In genomic region chr1:182124924-182125368, GRCm38 (mm10) we compare ENCODE assay signal across 8 mouse cellular contexts. TPM values are rescaled to one million over a fixed set of nuclear protein-coding genes. Genes with fewer than 3 reads are reported as not detected.
DNase-seq lines count a peak whose midpoint lies in the region; ATAC-seq lines count a peak whose summit lies in the region.

No protein-coding gene starts in this region.

- peak overlapping the region; percentile 75 for H3K9ac ChIP-seq in hindbrain, embryonic 14.5 days

- whole genome bisulfite sequencing in hindbrain, embryonic 14.5 days = 0% methylated on average over 32 of the region's 33 CpGs
- 1% methylated on average over 32 of the region's 33 CpGs for WGBS in macrophage (ENCODE audit: missing documents)

- H3K4me3 ChIP-seq in hindbrain, embryonic 14.5 days (replicated peaks; ENCODE audit: low read length) = peak overlapping the region; percentile 81
- H3K4me3 ChIP-seq in macrophage (ENCODE audit: inconsistent target) = peak overlapping the region; percentile 67

- DNase-seq in T-cell, adult 2 months (ENCODE audit: low spot score) = peak; percentile 87
- DNase-seq in cerebellum, postnatal 14 days = peak; percentile 86 to 91
- peak; percentile 72 to 77 for DNase-seq in frontal cortex, postnatal 14 days (ENCODE audit: low spot score in 2 of 2)
- DNase-seq in hindbrain, embryonic 14.5 days (ENCODE audit: low spot score) = peak; percentile 82
- peak; percentile 68 to 81 for DNase-seq in left cerebral cortex, adult 18-20 months (ENCODE audit: low spot score in 2 of 2)
- peak; percentile 71 for DNase-seq in retina, postnatal 7 days (ENCODE audit: low read depth, low spot score)
- DNase-seq in urinary bladder, postnatal 10 days (ENCODE audit: low spot score) = peak; percentile 26

- peak overlapping the region; percentile 76 for H3K4me2 ChIP-seq in hindbrain, embryonic 14.5 days (replicated peaks)

- peaks cover 51% of the 10 kb centered on the region for H3K79me2 ChIP-seq in macrophage (ENCODE audit: inconsistent target)

- ATAC-seq in hindbrain, embryonic 14.5 days (ENCODE audit: low FRiP score) = peak; percentile 93

- H3K4me1 ChIP-seq in hindbrain, embryonic 14.5 days (replicated peaks; ENCODE audit: control insufficient read depth, insufficient read depth, low read length) = peaks cover 10% of the 10 kb centered on the region

- peak overlapping the region; percentile 80 for H3K27ac ChIP-seq in hindbrain, embryonic 14.5 days
- H3K27ac ChIP-seq in macrophage = no peak overlapping the region

- no peaks in the 10 kb centered on the region for H3K9me3 ChIP-seq in hindbrain, embryonic 14.5 days (ENCODE audit: control insufficient read depth, low read length)

- H3K36me3 ChIP-seq in hindbrain, embryonic 14.5 days (replicated peaks; ENCODE audit: control insufficient read depth, insufficient read depth) = peaks cover 10% of the 10 kb centered on the region; the same call in 1 of the 2 replicates
- peaks cover 26% of the 10 kb centered on the region; the same call in 1 of the 2 replicates for H3K36me3 ChIP-seq in macrophage (ENCODE audit: inconsistent target)

- H3K27me3 ChIP-seq in hindbrain, embryonic 14.5 days (ENCODE audit: control insufficient read depth, insufficient read depth, low read length) = no peaks in the 10 kb centered on the region

RNA-seq across cellular contexts. Expression of gene Srp9, which starts 0.4 kb away (rescaled TPM):
- polyA plus RNA-seq in hindbrain, embryonic 14.5 days (2014; fragmentation: Nextera tagmentation; extraction: Ambion mirVana) = 139 and 142 TPM in 2 replicates
- total RNA-seq in left cerebral cortex, adult 18-20 months (2021) = 10 to 100 TPM; 64.7 to 68.9 TPM
- total RNA-seq in macrophage (2018; cell fraction: chromatin; rRNA removed) = 10 to 100 TPM in 23 of 26 experiments, 1 to 10 TPM in 3; 8.2 to 49.1 (median 25.8) TPM
- total RNA-seq in macrophage (2018; cell fraction: cytosol; rRNA removed) = 100 to 1,000 TPM in 1 of 26 experiments, 10 to 100 TPM in 25; 63.0 to 101 (median 81.7) TPM
- total RNA-seq in macrophage (2018; cell fraction: nucleus; rRNA removed) = 10 to 100 TPM; 14.3 to 61.0 (median 36.3) TPM
- 74.9 to 93.3 TPM (median 75.4 TPM) in 3 replicates for polyA plus RNA-seq in macrophage (2018)

RNA-seq across cellular contexts. Expression of gene Vmn1r1, which starts 39.3 kb away (rescaled TPM):
- not detected in 2 replicates for polyA plus RNA-seq in hindbrain, embryonic 14.5 days (2014; fragmentation: Nextera tagmentation; extraction: Ambion mirVana)
- total RNA-seq in left cerebral cortex, adult 18-20 months (2021) = not detected
- not detected for total RNA-seq in macrophage (2018; cell fraction: chromatin; rRNA removed)
- total RNA-seq in macrophage (2018; cell fraction: cytosol; rRNA removed) = not detected
- not detected for total RNA-seq in macrophage (2018; cell fraction: nucleus; rRNA removed)
- not detected in 3 replicates for polyA plus RNA-seq in macrophage (2018)

Comparison
In these comparisons a context has a peak if more than half of its experiments do, and no peak if none do; other contexts are left out.
1. DNase-seq: peak in every context shown above with its lines; median percentile 88 in cerebellum, postnatal 14 days; 87 in T-cell, adult 2 months; 82 in hindbrain, embryonic 14.5 days; 74 in frontal cortex, postnatal 14 days; 74 in left cerebral cortex, adult 18-20 months; 71 in retina, postnatal 7 days; 26 in urinary bladder, postnatal 10 days.